Mouse (Mus musculus): ENCODE measurements around the gene Upf2. TPM values are rescaled to one million over a fixed set of nuclear protein-coding genes. Genes with fewer than 3 reads are reported as not detected.

Gene Upf2
- total RNA-seq (2021), result 10 to 100 TPM; 19.5 to 27.4 TPM
- 0.52 and 0.63 TPM in 2 replicates for polyA plus RNA-seq (2012; rRNA removed)
- long read RNA-seq, full-length matches to known transcripts, result 3 of 10 reads
- long read RNA-seq, partial matches to known transcripts, result 5 of 10 reads
- long read RNA-seq, other reads (novel, unspliced or antisense), result 2 of 10 reads

DNA sequence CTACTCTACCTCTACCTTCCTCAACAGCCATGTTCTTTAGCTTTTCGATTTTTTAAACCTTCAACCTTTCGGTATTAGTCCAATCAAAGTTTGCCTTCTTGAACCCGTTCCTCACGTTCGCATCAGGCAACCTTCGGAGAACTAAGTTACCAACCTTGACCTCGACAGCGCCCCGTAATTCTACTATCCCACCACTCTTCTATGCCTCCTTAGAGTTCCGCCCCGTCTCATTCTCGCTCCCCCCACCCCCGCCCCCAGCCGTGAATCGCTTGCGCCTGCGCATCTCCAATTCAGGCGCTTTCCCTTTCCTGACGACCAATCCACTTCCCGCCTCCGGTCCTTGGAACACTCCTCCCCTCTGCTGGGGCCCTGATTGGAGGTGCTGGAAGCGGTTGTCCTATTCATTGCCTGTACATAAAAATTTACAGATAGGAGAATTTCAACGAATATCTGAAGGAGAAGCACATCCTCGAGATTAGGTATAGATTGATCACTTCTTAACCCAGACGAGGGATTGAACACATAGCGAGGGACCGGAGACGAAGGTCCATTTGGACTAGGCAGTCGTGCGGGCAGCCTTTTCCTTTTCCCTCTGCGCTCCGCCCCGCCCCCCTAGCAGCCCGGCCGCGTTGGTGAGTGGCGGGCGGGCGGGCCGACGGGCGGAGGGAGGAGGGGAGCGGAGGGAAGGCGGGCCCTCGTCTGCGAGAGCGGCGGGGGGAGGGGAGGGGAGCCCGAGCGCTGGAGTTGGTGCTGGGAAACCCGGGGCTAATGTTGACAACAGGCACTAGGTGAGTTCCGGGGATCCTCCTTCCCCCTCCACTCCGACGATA is at the start of gene Upf2:
TSS of gene Upf2 (plus strand) at position 704 of the 830 bp plus-strand sequence.
- DNase-seq, result peak; percentile 94

DNA sequence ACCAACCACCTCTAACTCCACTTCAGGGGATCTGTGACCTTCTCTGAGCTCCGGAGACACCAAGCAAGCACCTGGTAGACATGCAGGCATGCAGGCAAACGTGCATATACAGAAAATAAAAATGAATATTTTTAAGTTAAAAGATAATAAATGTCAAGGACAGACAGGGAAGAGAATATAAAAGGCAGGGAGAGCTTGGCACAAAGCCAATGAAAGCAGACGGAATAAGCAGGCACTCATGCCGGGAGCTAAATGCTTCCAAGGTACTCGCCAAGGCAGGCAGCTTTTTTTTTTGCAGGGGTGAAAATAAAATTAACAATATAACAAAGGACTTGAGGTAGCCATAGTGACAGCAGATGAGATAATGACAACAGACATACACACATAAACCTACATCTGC is 45.2 kb upstream of the Upf2 start:
- peak; percentile 68 for DNase-seq

DNA sequence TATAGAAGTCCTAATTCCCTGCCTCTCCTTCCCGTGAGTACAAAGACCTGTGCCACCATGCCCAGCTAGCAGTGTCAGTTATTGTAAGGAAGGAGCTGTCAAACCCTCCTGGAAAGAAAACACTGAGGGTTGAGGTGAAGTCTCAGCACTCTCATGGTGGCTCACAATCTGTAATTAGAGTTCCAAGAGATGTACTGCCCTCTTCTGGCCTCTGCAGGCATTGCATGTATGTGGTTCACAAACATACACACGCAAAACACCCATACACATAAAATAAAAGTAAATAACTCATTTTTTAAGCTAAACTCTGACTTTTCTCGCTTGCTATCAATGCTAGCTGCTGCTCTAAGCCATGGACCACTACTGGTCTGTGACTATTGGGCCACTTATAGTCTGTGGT is 44.6 kb upstream of the Upf2 start:
- DNase-seq, result peak; percentile 26

DNA sequence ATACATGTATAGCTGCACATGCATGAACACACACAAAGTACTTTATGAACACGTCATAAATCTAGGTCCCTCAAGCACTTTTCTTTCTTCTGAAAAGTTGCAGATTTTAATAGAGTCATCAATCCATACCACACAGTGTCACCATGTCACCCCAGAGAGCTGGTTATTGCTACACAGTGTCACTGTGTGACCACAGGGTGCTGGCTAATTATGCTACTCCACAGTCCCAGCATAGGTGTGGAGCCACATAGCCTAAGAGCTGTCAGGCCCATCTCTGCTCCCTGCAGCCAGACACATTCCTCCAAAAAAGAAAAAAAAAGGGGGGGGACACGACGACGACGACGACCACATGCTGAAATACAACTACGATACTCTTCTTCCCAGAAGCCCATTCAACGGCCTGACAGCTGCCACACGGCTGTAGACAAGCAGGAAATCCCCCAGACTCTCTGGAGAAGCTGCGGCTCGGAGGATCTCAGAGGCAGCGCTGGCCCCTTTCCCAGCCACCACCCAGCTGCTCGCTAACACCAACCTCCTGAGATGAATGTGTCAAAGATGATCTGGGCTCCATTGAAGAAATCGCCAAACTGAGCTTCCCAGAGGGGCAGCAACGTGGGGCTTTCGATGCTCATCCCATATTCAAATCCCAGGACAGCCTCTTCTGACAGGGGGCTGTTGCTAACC is 39.8 kb upstream of the Upf2 start:
- no peak for DNase-seq

DNA sequence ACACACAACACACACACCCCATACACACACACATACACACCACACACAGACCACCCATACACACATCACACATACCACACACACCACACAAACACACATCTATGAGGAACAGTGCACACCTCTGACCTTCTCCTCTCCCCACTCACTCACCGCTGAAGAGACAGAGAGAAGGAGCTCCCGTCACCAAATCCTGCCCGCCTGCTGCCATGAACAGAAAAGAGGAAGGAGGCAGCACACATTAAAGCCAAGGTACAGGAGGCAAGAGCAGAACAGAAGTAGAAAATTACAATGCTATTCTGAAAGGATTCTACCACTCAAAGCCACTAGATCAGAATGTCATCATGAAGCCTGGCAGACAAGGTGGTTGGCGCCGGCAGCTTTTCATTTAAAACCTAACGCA is 28.4 kb upstream of the Upf2 start:
- no peak for DNase-seq

DNA sequence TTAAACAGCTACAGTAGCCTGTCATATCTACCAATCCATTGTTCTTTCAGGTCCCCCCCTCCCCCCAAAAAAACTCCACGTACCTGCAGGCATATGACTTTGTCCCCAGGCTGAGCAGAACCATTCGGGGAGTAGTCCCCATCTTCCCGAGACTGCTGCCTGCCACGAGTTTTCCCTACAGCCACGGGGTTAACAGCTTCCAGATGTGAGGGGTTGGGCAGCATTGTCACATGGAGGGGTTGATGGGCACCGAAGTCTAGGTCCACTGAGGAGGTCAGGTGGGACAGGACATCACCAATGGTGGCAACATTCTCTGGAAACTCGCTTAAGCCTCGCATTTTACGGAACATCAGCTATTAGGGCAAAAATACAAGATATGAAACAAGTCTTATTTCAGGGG is 27.5 kb upstream of the Upf2 start:
- DNase-seq, result no peak

DNA sequence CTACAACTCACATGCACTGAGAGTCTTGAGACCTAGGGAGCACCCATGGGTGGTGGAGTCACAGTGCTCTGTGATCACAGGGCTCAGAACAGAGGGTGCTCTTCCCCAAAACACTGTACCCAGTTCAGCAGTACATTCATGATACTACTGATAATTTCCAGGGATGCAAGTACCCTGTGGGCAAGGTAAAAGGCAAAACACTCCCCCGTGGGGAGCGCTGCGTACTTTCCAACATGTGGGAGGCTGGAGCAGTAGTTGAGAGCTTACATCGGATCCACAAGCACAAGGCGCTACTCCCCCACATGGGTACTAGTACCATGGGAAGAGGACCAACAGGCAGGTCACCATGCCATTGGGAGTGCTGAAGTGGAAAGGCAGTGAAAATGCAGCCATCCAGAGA is 23.8 kb upstream of the Upf2 start:
- no peak for DNase-seq

DNA sequence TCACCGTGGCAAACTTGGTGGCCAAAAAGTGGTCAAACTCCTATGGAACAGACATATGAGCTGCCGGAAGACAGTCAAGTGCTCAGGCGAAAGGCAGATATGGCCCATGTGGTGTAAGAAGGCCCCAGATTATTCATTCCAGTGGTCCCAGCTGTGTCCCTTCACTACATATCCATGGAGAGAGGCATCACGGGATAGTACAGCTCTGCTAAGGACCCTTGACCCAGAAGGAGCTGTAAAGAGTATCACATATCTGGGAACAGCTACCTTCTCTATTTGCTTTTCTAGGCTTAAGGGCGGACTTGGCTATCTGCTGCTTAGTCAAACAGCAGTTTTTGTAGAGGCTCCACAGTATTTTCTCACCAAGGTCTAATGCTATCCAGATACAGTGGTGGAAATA is 21.5 kb upstream of the Upf2 start:
- no peak for DNase-seq

DNA sequence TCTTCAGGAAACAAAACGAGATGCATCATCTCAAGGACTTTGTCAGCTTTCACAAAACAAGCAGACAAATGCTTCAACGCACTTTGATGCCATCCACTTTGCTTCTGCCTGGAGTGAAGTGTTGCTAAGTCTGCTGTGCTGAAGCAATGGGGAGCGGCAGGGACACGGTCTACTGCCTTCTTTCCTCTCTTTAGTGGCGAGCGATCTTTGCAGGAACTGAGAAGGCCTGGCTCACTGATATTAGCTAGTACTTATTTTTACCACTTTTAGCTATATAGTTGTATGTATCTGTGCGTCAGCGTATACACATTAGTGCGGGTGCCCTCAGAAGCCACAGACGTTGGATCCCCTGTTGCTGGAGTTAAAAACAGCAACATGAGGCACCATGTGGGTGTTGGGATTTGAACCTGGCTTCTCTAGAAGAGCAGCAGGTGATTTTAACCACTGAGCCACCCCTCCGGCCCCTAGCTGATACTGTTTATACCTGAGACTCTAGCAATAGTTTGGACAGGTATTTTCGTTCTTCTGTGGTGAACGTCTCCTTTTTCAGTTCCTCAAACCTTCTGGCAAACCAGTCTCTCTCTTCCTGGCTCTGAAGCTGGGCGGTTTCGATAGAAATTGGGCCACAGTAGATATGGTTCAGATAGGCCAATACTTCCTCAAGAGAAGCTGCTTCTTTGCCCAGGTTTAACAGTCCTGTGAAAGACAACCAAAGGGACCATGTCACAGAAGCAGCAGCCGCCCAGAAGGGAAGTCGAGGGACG is 20.8 kb upstream of the Upf2 start:
- no peak for DNase-seq

DNA sequence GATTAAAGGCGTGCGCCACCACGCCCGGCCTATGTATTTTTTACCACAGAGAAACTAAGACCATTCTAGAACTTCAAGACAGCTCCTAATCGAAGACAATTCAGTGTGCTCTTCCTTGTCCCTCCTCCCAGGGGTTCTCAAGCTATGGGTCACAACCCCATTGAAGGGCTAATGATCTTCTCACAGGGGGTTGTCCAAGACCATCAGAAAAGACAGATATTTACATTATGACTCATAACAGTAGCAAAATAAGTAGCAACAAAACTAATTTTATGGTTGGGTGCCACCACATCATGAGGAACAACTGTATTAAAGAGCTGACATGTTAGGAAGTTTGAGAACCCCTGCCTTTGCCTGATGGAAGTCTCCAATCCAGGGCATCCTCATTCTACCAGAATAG is 19.3 kb upstream of the Upf2 start:
- DNase-seq, result no peak

DNA sequence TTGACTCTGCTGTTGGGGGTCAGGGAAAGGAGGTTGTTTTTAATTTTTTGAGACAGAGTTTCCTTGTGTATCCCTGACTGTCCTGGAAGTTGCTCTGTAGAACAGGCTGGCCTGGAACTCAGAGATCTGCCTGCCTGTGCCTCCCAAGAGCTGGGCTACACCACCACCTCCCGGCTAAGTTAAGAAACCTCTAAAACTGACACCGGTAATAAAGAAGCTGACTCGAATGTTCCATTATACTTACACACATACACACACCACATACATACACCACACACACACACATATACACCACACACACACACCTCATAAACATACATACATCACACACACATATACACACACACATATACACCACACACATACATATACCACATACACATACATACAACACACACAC is 16.3 kb upstream of the Upf2 start:
- DNase-seq, result no peak

DNA sequence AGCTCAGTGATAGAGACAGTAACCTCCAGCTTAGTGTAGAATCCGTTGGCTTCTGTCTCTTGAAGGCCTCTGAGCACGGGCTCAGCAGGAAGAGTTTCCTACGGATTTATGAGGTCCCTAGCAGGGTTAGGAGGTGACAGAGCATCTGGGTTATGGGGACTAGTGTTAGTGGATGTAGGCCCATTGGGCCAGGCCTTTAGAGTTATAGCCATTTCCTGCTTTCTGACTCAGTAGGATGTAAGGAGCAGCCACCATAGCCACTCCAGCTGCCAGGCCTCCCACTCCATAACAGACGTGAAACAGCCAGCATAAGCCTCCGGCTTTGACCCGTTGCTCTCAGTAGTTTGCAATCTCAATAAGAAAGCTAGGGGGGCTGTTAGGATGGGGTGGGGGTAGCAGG is 15.2 kb upstream of the Upf2 start:
- no peak for DNase-seq

DNA sequence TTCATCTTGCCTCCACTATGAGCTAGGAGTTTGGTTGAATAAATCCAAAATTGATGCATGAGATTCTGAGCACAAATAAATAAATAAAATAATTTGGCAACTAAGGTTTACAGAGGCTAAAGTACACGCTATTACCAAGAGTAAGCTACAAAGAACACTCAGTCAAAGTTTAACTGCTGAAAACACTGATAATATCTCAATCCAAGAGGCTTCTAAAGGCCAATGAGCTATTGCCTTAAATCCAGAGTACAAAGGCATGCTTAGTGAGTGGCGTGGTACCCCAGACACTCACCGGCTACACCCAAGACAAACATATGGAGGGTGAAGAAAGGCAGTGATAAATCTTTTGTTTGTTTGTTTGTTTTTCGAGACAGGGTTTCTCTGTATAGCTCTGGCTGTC is 14.7 kb upstream of the Upf2 start:
- no peak for DNase-seq

DNA sequence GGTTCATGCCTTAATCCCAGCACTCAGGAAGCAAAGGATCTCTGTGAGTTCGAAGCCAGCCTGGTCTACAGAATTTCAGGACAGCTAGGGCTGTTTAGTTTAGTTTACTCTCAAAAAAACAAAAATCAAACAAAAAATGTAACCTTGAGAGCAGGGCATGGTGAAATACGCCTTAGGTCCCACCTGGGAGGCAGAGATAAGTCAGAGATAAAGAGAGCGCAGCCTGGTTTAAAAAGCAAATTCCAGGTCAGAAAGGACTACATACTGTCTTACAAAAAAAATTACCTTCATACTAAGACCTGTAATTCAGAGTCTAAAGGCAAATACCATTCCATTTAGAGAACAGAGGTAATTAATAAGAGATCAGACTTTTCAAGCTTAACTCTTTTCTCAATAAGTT is 11.9 kb upstream of the Upf2 start:
- no peak for DNase-seq

DNA sequence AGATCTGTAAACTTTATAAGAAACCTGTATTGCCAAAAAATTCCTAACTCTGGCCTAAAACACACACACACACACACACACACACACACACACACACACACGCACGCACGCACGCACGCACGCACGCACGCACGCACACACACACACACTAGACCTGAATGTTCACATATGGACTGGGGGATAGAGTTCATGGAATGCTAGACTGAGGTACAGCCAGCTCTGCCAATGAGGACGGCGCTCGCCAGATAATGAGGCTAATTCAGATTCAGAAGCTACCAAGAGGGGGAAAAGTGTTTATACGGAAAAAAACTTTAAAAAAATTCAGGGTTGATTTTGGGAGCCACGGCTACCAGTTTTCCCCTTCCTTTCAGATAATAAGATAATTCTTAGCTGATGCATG is 11.4 kb upstream of the Upf2 start:
- DNase-seq, result no peak

DNA sequence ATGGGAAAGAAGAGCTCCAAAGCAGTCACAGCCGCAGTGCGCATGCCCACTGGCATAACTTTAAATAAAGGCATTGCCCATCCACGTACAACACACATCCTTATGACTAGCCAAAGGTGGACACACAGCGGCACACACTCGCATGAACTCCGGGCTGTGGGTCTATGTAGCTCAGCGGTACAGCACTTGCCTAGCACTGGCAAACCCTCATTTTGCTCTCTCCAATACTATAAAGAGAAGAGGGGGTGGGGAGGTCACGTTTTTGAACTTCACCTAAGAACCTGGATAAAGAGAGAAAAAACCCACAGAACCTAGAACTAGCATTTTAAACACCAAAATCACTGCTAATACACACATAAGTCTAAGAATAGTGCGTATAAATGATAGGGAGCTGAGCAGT is 10.3 kb upstream of the Upf2 start:
- no peak for DNase-seq

DNA sequence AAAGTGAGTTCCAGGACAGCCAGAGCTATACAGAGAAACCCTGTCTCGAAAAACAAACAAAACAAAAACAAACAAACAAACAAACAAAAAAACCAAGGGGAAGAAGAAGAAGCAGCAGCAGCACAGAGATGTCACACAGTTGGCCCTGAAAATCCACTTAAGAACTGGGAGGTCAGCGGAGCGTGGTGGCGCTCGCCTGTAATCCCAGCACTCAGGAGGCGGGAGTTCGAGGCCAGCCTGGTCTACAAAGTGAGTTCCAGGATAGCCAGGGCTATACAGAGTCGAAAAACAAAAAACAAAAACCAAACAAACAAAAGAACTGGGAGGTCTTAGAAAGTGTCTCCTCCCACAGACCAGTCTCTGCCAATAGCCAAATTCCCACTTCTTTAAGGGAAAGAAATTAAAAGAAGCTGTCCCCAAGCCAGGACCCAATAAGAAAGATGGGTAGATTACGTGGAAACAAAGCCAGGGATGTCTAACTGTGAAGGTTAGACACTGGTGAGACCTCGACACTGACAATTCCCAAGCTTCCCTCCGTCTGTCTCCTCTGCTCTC is 9.3 kb upstream of the Upf2 start:
- no peak for DNase-seq

DNA sequence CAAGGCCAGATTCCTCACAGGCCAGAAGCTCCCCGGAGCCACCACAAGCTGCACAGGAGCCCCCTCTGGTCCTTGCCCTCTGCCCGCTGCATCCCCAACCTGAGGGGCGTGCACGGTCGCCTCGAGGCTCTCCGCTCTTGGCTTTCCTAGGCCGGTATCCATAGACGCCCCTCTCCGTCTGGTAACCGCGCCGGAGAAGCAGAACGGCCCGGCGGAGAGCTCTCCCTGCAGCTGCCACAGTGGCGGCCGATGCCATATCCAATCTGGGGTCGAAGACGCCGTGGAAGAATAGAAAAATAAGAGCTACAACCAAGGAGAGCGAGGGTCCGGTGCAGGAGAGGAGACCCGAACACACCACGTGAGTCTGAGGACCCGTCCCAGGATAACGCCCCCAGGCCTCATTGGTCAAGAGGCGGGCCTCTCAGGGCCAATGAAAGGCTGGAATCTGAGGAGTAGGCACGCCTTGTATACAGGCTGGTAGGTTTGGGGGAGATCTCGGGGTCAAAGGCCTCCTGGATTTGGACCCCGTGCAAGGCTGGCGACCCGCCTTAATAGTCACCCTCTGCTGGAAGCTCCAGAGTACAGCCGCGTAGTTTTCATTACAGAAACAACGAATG is 8.7 kb upstream of the Upf2 start, which contains the start of gene Dhtkd1:
TSS of gene Dhtkd1 (minus strand) at position 377 of the 617 bp plus-strand sequence.
- DNase-seq, result peak; percentile 87

DNA sequence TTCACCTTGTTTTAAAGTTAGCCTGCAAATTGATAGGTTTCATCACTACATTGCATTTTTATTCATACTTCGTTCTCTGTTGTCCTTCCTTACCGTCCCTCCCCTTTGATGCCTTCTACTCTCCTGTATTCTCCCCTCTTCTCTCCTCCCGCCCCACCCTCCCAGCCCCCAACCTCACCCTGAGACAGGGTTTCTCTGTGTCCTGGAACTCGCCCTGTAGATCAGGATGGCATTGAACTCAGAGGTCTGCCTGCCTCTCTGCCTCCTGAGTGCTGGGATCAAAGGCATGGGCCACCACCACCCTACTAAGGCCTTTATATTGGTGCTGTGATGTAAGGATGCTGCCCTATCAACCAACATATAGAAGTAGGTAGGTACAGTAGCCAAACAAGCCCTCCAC is 8.2 kb upstream of the Upf2 start:
- no peak for DNase-seq

DNA sequence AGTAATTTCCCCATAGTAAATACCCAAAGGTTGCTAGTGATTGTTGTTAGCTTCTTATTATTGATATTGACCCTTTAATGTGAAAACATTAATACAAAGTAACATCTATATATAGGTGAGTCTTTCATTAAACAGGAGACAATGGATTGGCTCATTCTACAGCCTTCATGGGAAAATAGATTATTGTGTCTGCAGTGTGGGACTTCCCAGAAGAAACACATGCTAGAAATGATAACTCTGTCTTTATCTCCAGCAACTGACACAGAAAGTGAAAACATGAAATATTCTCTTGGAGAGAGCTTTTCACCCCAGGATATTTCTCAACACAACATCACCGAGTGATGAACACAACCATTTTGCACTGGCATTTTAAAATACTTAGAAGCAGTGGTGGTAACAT is 5.6 kb upstream of the Upf2 start:
- DNase-seq, result no peak

DNA sequence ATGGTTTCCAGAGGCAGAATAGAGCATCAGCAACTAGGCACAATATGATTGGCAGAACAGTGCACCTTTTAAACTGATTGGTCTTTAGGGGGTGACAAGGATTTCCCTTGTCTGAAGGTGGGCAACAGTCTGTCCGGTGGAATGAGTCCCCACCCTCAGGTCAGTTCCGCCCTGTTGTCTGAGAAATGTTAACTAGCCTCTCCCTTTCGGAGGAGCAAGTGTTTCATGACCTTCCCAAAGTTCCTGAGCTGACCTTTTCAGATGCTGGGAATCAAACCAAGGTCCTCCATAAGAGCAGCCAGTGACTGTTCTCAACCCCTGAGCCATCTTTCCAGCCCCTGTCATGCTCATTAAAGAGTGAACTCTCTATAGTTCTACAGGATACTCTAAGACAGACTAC is 4.4 kb upstream of the Upf2 start:
- no peak for DNase-seq

DNA sequence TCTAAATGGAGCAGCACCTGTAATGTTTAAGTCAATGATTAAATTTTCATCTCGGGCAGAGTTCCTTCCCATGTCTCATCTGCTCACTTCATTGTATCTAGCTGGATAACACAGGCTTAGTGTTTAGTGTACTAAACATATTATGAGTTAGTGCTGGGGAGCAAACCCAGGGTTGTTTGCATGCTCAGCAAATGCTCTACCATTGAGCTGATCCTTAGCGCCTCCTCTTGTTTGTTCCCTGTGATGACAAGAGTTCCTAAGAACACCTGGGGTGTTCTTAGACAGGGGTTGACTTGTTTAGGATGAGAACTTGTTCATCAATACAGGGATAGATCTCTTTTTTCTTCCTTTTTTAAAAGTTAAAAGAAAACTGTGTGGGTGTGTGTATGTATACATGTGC is 2.3 kb upstream of the Upf2 start:
- DNase-seq, result no peak
